In genomic region chr3:108279495-108279894, GRCm38 (mm10) we compare ENCODE assay signal across 14 mouse cellular contexts. TPM values are rescaled to one million over a fixed set of nuclear protein-coding genes. Genes with fewer than 3 reads are reported as not detected.
DNase-seq lines count a peak whose midpoint lies in the region; TF ChIP-seq lines count a peak whose summit lies in the region.
"Not testable (repeated sequence)": the region's sequence is repeated elsewhere in the genome, so short reads cannot be mapped to it uniquely, and the experiment has no call there.
"Had no signal": no experiment of that assay in that cellular context is flagged by ENCODE, and none has a peak within 500 bp of the region (broad histone marks: within the 10 kb centered on the region; RNA-seq: fewer than 3 reads in every experiment).

No protein-coding gene starts in this region.

- H3ac ChIP-seq in myocyte (ENCODE audit: control insufficient read depth, insufficient read length): not testable (repeated sequence)

- not testable (repeated sequence) for TF ChIP-seq CTCF in gastrocnemius, adult 2 months (IDR thresholded peaks at IDR 0.05)

- H3K27me3 ChIP-seq in myocyte (ENCODE audit: control insufficient read depth, insufficient read depth, insufficient read length): not testable (repeated sequence)

- intact Hi-C loops in gastrocnemius, adult 2 months (cut with DNase I); gastrocnemius, postnatal 14 days (cut with DNase I; ENCODE audit: low total_unique reads): not testable (repeated sequence)

- peak overlapping the region; percentile 11; the same call in 1 of the 2 replicates for H3K4me3 ChIP-seq in gastrocnemius, adult 2 months
- H3K4me3 ChIP-seq in myocyte: not testable (repeated sequence)

- not testable (repeated sequence) for H3K79me2 ChIP-seq in myocyte (ENCODE audit: control insufficient read depth, insufficient read depth)

- H3K4me2 ChIP-seq in myocyte (ENCODE audit: low read depth): not testable (repeated sequence)

- DNase-seq in gastrocnemius, adult 18-20 months (ENCODE audit: low spot score): peak; percentile 56
- DNase-seq in gastrocnemius, adult 2 months: peak; percentile 64
- peak; percentile 31 to 39 for DNase-seq in gastrocnemius, adult 8-10 months (ENCODE audit: low spot score in 2 of 2)
- DNase-seq in gastrocnemius, postnatal 10 days: peak; percentile 30
- DNase-seq in gastrocnemius, postnatal 14 days: peak; percentile 29
- DNase-seq in gastrocnemius, postnatal 25 days: peak; percentile 31
- peak; percentile 53 for DNase-seq in heart, adult 11 months

- H3K27ac ChIP-seq in gastrocnemius, adult 2 months: peak overlapping the region; percentile 82

- TF ChIP-seq POLR2A in myocyte (IDR thresholded peaks at IDR 0.05; ENCODE audit: insufficient read length, low read depth): not testable (repeated sequence)

- H3K36me3 ChIP-seq in myocyte (ENCODE audit: control insufficient read depth, insufficient read depth): peaks cover 30% of the 10 kb centered on the region

TF ChIP-seq in myocyte, 11 proteins besides CTCF, POLR2A, EP300 and RAD21:
- peak in 2 of 3 experiments; percentile 24 to 45 for TF ChIP-seq MYOG (IDR thresholded peaks at IDR 0.05; ENCODE audit: control insufficient read depth in 1 of 3, insufficient read depth in 1 of 3, insufficient read length in 2 of 3, low read depth in 2 of 3)

RNA-seq across cellular contexts. Expression of gene Sort1, which starts 4.4 kb away (rescaled TPM):
- total RNA-seq in gastrocnemius, adult 18-20 months (2021): 10 to 100 TPM; 41.8 to 46.3 TPM
- total RNA-seq in gastrocnemius, adult 2 months (2021): 10 to 100 TPM; 28.4 to 56.4 TPM
- total RNA-seq in gastrocnemius, adult 8-10 months (2022): 10 to 100 TPM; 50.2 to 56.6 (median 53.5) TPM
- 10 to 100 TPM; 57.0 to 59.6 TPM for total RNA-seq in gastrocnemius, postnatal 10 days (2021)
- total RNA-seq in gastrocnemius, postnatal 14 days (2021): 10 to 100 TPM; 44.5 to 44.6 TPM
- total RNA-seq in gastrocnemius, postnatal 25 days (2021): 10 to 100 TPM; 34.0 to 48.3 TPM
- polyA plus RNA-seq in myocyte (2012; fragmentation: generic; extraction: Trizol): 6.0 TPM

RNA-seq across cellular contexts. Expression of gene Psma5, which starts 22.8 kb away (rescaled TPM):
- 10 to 100 TPM; 50.6 to 56.2 TPM for total RNA-seq in gastrocnemius, adult 18-20 months (2021)
- total RNA-seq in gastrocnemius, adult 2 months (2021): 10 to 100 TPM; 51.8 to 55.7 TPM
- total RNA-seq in gastrocnemius, adult 8-10 months (2022): 10 to 100 TPM; 57.8 to 63.3 (median 60.8) TPM
- total RNA-seq in gastrocnemius, postnatal 10 days (2021): 10 to 100 TPM; 94.7 to 96.4 TPM
- total RNA-seq in gastrocnemius, postnatal 14 days (2021): 10 to 100 TPM; 64.2 to 66.3 TPM
- total RNA-seq in gastrocnemius, postnatal 25 days (2021): 10 to 100 TPM; 48.6 to 50.5 TPM
- 191 TPM for polyA plus RNA-seq in myocyte (2012; fragmentation: generic; extraction: Trizol)

RNA-seq across cellular contexts. Expression of gene Sypl2, which starts 53.0 kb away (rescaled TPM):
- total RNA-seq in gastrocnemius, adult 18-20 months (2021): 100 to 1,000 TPM; 213 to 250 TPM
- 100 to 1,000 TPM; 321 to 322 TPM for total RNA-seq in gastrocnemius, adult 2 months (2021)
- total RNA-seq in gastrocnemius, adult 8-10 months (2022): 100 to 1,000 TPM; 240 to 296 (median 244) TPM
- total RNA-seq in gastrocnemius, postnatal 10 days (2021): 1,000 to 10,000 TPM in 1 of 2 experiments, 100 to 1,000 TPM in 1; 890 to 1,000 TPM
- 1,000 to 10,000 TPM in 1 of 2 experiments, 100 to 1,000 TPM in 1; 987 to 1,055 TPM for total RNA-seq in gastrocnemius, postnatal 14 days (2021)
- 100 to 1,000 TPM; 596 to 597 TPM for total RNA-seq in gastrocnemius, postnatal 25 days (2021)
- polyA plus RNA-seq in myocyte (2012; fragmentation: generic; extraction: Trizol): 0.28 TPM
- total RNA-seq: CH12.LX, MEL had no signal
- polyA plus RNA-seq: activated CD4-positive, CD25-positive, alpha-beta regulatory T cell, adult 4 months; C2C12; G1E; Patski had no signal
